ENCODE assay signal across 8 mouse cellular contexts in genomic region chr4:130793180-130793501, GRCm38 (mm10). TPM values are rescaled to one million over a fixed set of nuclear protein-coding genes. Genes with fewer than 3 reads are reported as not detected.
DNase-seq lines count a peak whose midpoint lies in the region; ATAC-seq lines count a peak whose summit lies in the region.

No protein-coding gene starts in this region.

- 42% methylated on average over 7 of the region's 7 CpGs for WGBS in heart, embryonic 14.5 days
- 51% methylated on average over 7 of the region's 7 CpGs for WGBS in hindbrain, embryonic 13.5 days
- 53% methylated on average over 7 of the region's 7 CpGs for WGBS in midbrain, embryonic 12.5 days

- peaks cover 20 to 33% of the 10 kb centered on the region in 2 experiments; a peak in 3 of 4 replicates for H3K4me1 ChIP-seq in heart, embryonic 14.5 days (ENCODE audit: control insufficient read depth in 2 of 2, insufficient read depth in 2 of 2, low read length in 2 of 2)
- peaks cover 19% of the 10 kb centered on the region for H3K4me1 ChIP-seq in brown adipose tissue, adult 24 weeks (ENCODE audit: control insufficient read depth, insufficient read depth, insufficient read length, low read length)
- H3K4me1 ChIP-seq in hindbrain, embryonic 13.5 days (replicated peaks), result peaks cover 55% of the 10 kb centered on the region
- peaks cover 37% of the 10 kb centered on the region for H3K4me1 ChIP-seq in midbrain, embryonic 12.5 days

- no peak for ATAC-seq in heart, embryonic 14.5 days (ENCODE audit: insufficient number of reproducible peaks, insufficient read depth, low FRiP score, low read depth)
- no peak for ATAC-seq in hindbrain, embryonic 13.5 days (ENCODE audit: low FRiP score)
- ATAC-seq in midbrain, embryonic 12.5 days (ENCODE audit: low FRiP score, low read depth), result no peak

- H3K9me3 ChIP-seq in heart, embryonic 14.5 days (ENCODE audit: control insufficient read depth, low read length), result no peaks in the 10 kb centered on the region
- no peaks in the 10 kb centered on the region for H3K9me3 ChIP-seq in hindbrain, embryonic 13.5 days
- H3K9me3 ChIP-seq in midbrain, embryonic 12.5 days, result no peaks in the 10 kb centered on the region

- no peak for DNase-seq in heart, adult 9 months (ENCODE audit: low spot score in 2 of 2)
- no peak for DNase-seq in cerebellum, adult 18-20 months
- no peak for DNase-seq in gastrocnemius, postnatal 25 days
- no peak for DNase-seq in layer of hippocampus, adult 8-10 months (ENCODE audit: low spot score in 2 of 2)

- H3K36me3 ChIP-seq in heart, embryonic 14.5 days (ENCODE audit: control insufficient read depth, insufficient read depth, low read length), result no peaks in the 10 kb centered on the region
- H3K36me3 ChIP-seq in hindbrain, embryonic 13.5 days, result no peaks in the 10 kb centered on the region
- H3K36me3 ChIP-seq in midbrain, embryonic 12.5 days, result no peaks in the 10 kb centered on the region

- peak overlapping the region; percentile 96 for H3K4me2 ChIP-seq in heart, embryonic 14.5 days (ENCODE audit: low read length)
- H3K4me2 ChIP-seq in hindbrain, embryonic 13.5 days, result peak overlapping the region; percentile 89
- H3K4me2 ChIP-seq in midbrain, embryonic 12.5 days (replicated peaks), result peak overlapping the region; percentile 96

- no peak overlapping the region for H3K27ac ChIP-seq in heart, embryonic 14.5 days (replicated peaks in 1 of 2; ENCODE audit: control insufficient read depth in 1 of 2, insufficient read depth in 1 of 2, low read depth in 2 of 2, low read length in 2 of 2)
- peak overlapping the region; percentile 74 for H3K27ac ChIP-seq in brown adipose tissue, adult 24 weeks (replicated peaks; ENCODE audit: low read depth, low read length)
- H3K27ac ChIP-seq in hindbrain, embryonic 13.5 days, result peak overlapping the region; percentile 93
- H3K27ac ChIP-seq in midbrain, embryonic 12.5 days (replicated peaks), result no peak overlapping the region

- peaks cover 3% of the 10 kb centered on the region; the same call in 1 of the 2 replicates for H3K27me3 ChIP-seq in heart, embryonic 14.5 days (ENCODE audit: control insufficient read depth, insufficient read depth, low read length)
- H3K27me3 ChIP-seq in hindbrain, embryonic 13.5 days, result peaks cover 19% of the 10 kb centered on the region; the same call in 1 of the 2 replicates
- H3K27me3 ChIP-seq in midbrain, embryonic 12.5 days, result peaks cover 43% of the 10 kb centered on the region

- peak overlapping the region; percentile 91 for H3K9ac ChIP-seq in heart, embryonic 14.5 days (ENCODE audit: low read length)
- H3K9ac ChIP-seq in hindbrain, embryonic 13.5 days, result peak overlapping the region; percentile 99
- H3K9ac ChIP-seq in midbrain, embryonic 12.5 days (replicated peaks), result peak overlapping the region; percentile 96

- H3K4me3 ChIP-seq in heart, embryonic 14.5 days (ENCODE audit: control insufficient read depth in 1 of 2, insufficient read depth in 1 of 2, low read depth in 1 of 2, low read length in 2 of 2), result peak overlapping the region; percentile 78 to 84
- peak overlapping the region; percentile 82 for H3K4me3 ChIP-seq in brown adipose tissue, adult 24 weeks (ENCODE audit: insufficient read depth, low read depth, low read length)
- H3K4me3 ChIP-seq in hindbrain, embryonic 13.5 days, result peak overlapping the region; percentile 90
- H3K4me3 ChIP-seq in midbrain, embryonic 12.5 days, result peak overlapping the region; percentile 89

RNA-seq across cellular contexts. Expression of gene Sdc3, which starts 0.8 kb away (rescaled TPM):
- polyA plus RNA-seq in heart, embryonic 14.5 days (2014; fragmentation: Nextera tagmentation; extraction: Ambion mirVana), result 14.6 and 16.8 TPM in 2 replicates
- 7.9 and 12.0 TPM in 2 replicates for polyA plus RNA-seq in brown adipose tissue, adult 24 weeks (2012; ENCODE audit: insufficient read depth, insufficient read length, missing spikeins)
- polyA plus RNA-seq in hindbrain, embryonic 13.5 days (2015; fragmentation: Nextera tagmentation; extraction: Ambion mirVana), result 71.3 and 76.9 TPM in 2 replicates
- polyA plus RNA-seq in midbrain, embryonic 12.5 days (2016; fragmentation: Nextera tagmentation; extraction: Ambion mirVana), result 46.5 and 52.1 TPM in 2 replicates
- 10 to 100 TPM; 12.6 to 14.4 TPM for total RNA-seq in gastrocnemius, postnatal 25 days (2021)
- 100 to 1,000 TPM; 146 to 169 (median 150) TPM for total RNA-seq in layer of hippocampus, adult 8-10 months (2022)

Comparison
In these comparisons a context has a peak if more than half of its experiments do, and no peak if none do; other contexts are left out.
1. H3K27ac ChIP-seq: peak in brown adipose tissue, adult 24 weeks (single experiment) and hindbrain, embryonic 13.5 days (single experiment); none in heart, embryonic 14.5 days (0 of 2) and midbrain, embryonic 12.5 days (single experiment).
2. Peak in every context shown above with its lines, with median percentiles within 50 percentile points of each other: H3K4me2 ChIP-seq, H3K4me3 ChIP-seq and H3K9ac ChIP-seq.